Comparison of ENCODE assay signal across 7 mouse cellular contexts in the genomic region with DNA sequence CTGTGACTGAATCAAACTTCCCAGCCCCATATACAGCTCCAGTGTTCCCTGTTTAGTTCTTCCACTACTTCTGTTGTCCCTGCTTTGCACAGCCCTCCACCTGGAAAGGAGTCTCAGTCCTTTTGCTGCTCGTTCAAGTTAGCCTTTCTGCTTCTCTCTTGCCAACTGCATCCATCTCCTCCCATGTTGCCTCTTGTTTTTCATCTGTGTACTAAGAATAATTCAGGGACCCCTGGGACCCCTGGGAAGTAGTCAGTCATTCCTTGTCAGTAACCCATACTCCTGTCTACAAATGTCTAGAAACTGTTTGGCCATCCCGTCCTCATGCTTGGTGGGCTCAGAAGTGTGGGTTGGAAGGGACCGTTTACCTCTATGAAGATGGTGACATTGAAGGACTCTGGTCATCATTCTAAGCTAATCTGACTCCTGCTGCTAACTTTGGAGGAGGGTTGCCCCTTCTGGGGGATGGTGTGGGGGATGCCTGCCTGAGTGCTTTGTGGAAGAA. TPM values are rescaled to one million over a fixed set of nuclear protein-coding genes. Genes with fewer than 3 reads are reported as not detected.
DNase-seq lines count a peak whose midpoint lies in the region; ATAC-seq lines count a peak whose summit lies in the region.

No protein-coding gene starts in this region.

- H3K36me3 ChIP-seq in megakaryocyte, embryonic 14.5 days (replicated peaks; ENCODE audit: low read length), result peaks cover 38% of the 10 kb centered on the region
- H3K36me3 ChIP-seq in forebrain, embryonic 10.5 days (replicated peaks), result peaks cover 23% of the 10 kb centered on the region
- H3K36me3 ChIP-seq in limb, embryonic 11.5 days (ENCODE audit: control insufficient read depth, insufficient read depth, low read length), result no peaks in the 10 kb centered on the region
- no peaks in the 10 kb centered on the region for H3K36me3 ChIP-seq in stomach, embryonic 14.5 days (ENCODE audit: control insufficient read depth, insufficient read depth, low read length)

- H3K4me2 ChIP-seq in limb, embryonic 11.5 days (ENCODE audit: low read depth, severe bottlenecking), result peak overlapping the region; percentile 90
- peak overlapping the region; percentile 82 for H3K4me2 ChIP-seq in stomach, embryonic 14.5 days (replicated peaks; ENCODE audit: low read depth, low read length)

- H3K4me3 ChIP-seq in megakaryocyte, embryonic 14.5 days (replicated peaks), result peak overlapping the region; percentile 94
- peak overlapping the region; percentile 89 for H3K4me3 ChIP-seq in forebrain, embryonic 10.5 days
- peak overlapping the region; percentile 65 for H3K4me3 ChIP-seq in limb, embryonic 11.5 days (ENCODE audit: low read depth, low read length)
- H3K4me3 ChIP-seq in stomach, embryonic 14.5 days (ENCODE audit: low read depth, low read length), result peak overlapping the region; percentile 74

- 44% methylated on average over 3 of the region's 3 CpGs for WGBS in forebrain, embryonic 10.5 days
- WGBS in limb, embryonic 11.5 days, result 9% methylated on average over 3 of the region's 3 CpGs
- 16% methylated on average over 3 of the region's 3 CpGs for WGBS in stomach, embryonic 14.5 days

- no peak for ATAC-seq in megakaryocyte, adult 5-6 weeks (ENCODE audit: poor library complexity, severe bottlenecking)
- ATAC-seq in limb, embryonic 11.5 days (ENCODE audit: insufficient number of reproducible peaks, low FRiP score, low TSS enrichment, low read depth), result no peak
- ATAC-seq in stomach, embryonic 14.5 days (ENCODE audit: insufficient number of reproducible peaks, insufficient read depth, low FRiP score, low read depth), result no peak
- no peak for ATAC-seq in granulocyte monocyte progenitor cell, adult 5-6 weeks (replicated peaks; ENCODE audit: poor library complexity, severe bottlenecking)

- peak overlapping the region; percentile 97 for H3K27ac ChIP-seq in forebrain, embryonic 10.5 days
- H3K27ac ChIP-seq in limb, embryonic 11.5 days (replicated peaks; ENCODE audit: low read depth, low read length), result peak overlapping the region; percentile 81
- peak overlapping the region; percentile 82; the same call in 1 of the 2 replicates for H3K27ac ChIP-seq in stomach, embryonic 14.5 days (ENCODE audit: low read length)

- H3K4me1 ChIP-seq in megakaryocyte, embryonic 14.5 days, result peaks cover 80% of the 10 kb centered on the region
- peaks cover 34% of the 10 kb centered on the region for H3K4me1 ChIP-seq in forebrain, embryonic 10.5 days
- H3K4me1 ChIP-seq in limb, embryonic 11.5 days (ENCODE audit: control insufficient read depth, insufficient read depth, low read length), result peaks cover 18% of the 10 kb centered on the region
- H3K4me1 ChIP-seq in stomach, embryonic 14.5 days (ENCODE audit: control insufficient read depth, insufficient read depth, low read length), result peaks cover 3% of the 10 kb centered on the region; the same call in 1 of the 2 replicates

- H3K9ac ChIP-seq in limb, embryonic 11.5 days (ENCODE audit: low read length), result peak overlapping the region; percentile 93
- peak overlapping the region; percentile 90 for H3K9ac ChIP-seq in stomach, embryonic 14.5 days (replicated peaks; ENCODE audit: low read depth, low read length)

- peak; percentile 21 for DNase-seq in forebrain, embryonic 10.5 days (ENCODE audit: extremely low spot score, low spot score)
- DNase-seq in limb, embryonic 11.5 days (ENCODE audit: low spot score), result peak; percentile 35
- DNase-seq in adrenal gland, postnatal 36 days, result no peak

- no peaks in the 10 kb centered on the region for H3K9me3 ChIP-seq in megakaryocyte, embryonic 14.5 days
- H3K9me3 ChIP-seq in forebrain, embryonic 10.5 days, result no peaks in the 10 kb centered on the region
- H3K9me3 ChIP-seq in limb, embryonic 11.5 days (ENCODE audit: control insufficient read depth, low read length), result no peaks in the 10 kb centered on the region
- no peaks in the 10 kb centered on the region for H3K9me3 ChIP-seq in stomach, embryonic 14.5 days (ENCODE audit: control insufficient read depth, low read depth, low read length)

- H3K27me3 ChIP-seq in megakaryocyte, embryonic 14.5 days (replicated peaks), result no peaks in the 10 kb centered on the region
- no peaks in the 10 kb centered on the region for H3K27me3 ChIP-seq in forebrain, embryonic 10.5 days (ENCODE audit: poor library complexity, severe bottlenecking)
- H3K27me3 ChIP-seq in limb, embryonic 11.5 days (ENCODE audit: control insufficient read depth, insufficient read depth, low read length), result no peaks in the 10 kb centered on the region
- H3K27me3 ChIP-seq in stomach, embryonic 14.5 days (ENCODE audit: control insufficient read depth, insufficient read depth, low read length), result no peaks in the 10 kb centered on the region

RNA-seq across cellular contexts. Expression of gene St3gal2, which starts 1.1 kb away (rescaled TPM):
- 19.8 and 54.8 TPM in 2 replicates for polyA plus RNA-seq in megakaryocyte, embryonic 14.5 days (2012; ENCODE audit: insufficient read depth, low replicate concordance)
- total RNA-seq in megakaryocyte, adult 5-6 weeks (2015), result 23.1 and 25.0 TPM in 2 replicates
- total RNA-seq in megakaryocyte, adult 5-6 weeks (2017), result 15.2 and 17.0 TPM in 2 replicates
- polyA plus RNA-seq in forebrain, embryonic 10.5 days (2016; fragmentation: Nextera tagmentation; extraction: Ambion mirVana), result 24.4 and 24.5 TPM in 2 replicates
- 19.5 and 22.3 TPM in 2 replicates for polyA plus RNA-seq in limb, embryonic 11.5 days (2014; fragmentation: Nextera tagmentation; extraction: Ambion mirVana)
- polyA plus RNA-seq in stomach, embryonic 14.5 days (2014; fragmentation: Nextera tagmentation; extraction: Ambion mirVana), result 11.0 and 11.6 TPM in 2 replicates
- total RNA-seq in granulocyte monocyte progenitor cell, adult 5-6 weeks (2014; fragmentation: Nextera tagmentation), result 8.3 and 9.4 TPM in 2 replicates
- 3.3 and 4.3 TPM in 2 replicates for total RNA-seq in granulocyte monocyte progenitor cell, adult 5-6 weeks (2017)
- 10 to 100 TPM; 22.1 to 23.3 TPM for total RNA-seq in adrenal gland, postnatal 36 days (2021)

RNA-seq across cellular contexts. Expression of gene Fuk, which starts 18.5 kb away (rescaled TPM):
- polyA plus RNA-seq in megakaryocyte, embryonic 14.5 days (2012; ENCODE audit: insufficient read depth, low replicate concordance), result 1.6 and 3.3 TPM in 2 replicates
- total RNA-seq in megakaryocyte, adult 5-6 weeks (2015), result 1.5 and 3.4 TPM in 2 replicates
- total RNA-seq in megakaryocyte, adult 5-6 weeks (2017), result 3.7 TPM in 2 replicates
- 13.5 and 13.8 TPM in 2 replicates for polyA plus RNA-seq in forebrain, embryonic 10.5 days (2016; fragmentation: Nextera tagmentation; extraction: Ambion mirVana)
- polyA plus RNA-seq in limb, embryonic 11.5 days (2014; fragmentation: Nextera tagmentation; extraction: Ambion mirVana), result 10.2 and 10.7 TPM in 2 replicates
- 8.2 and 9.0 TPM in 2 replicates for polyA plus RNA-seq in stomach, embryonic 14.5 days (2014; fragmentation: Nextera tagmentation; extraction: Ambion mirVana)
- 3.9 and 4.4 TPM in 2 replicates for total RNA-seq in granulocyte monocyte progenitor cell, adult 5-6 weeks (2014; fragmentation: Nextera tagmentation)
- total RNA-seq in granulocyte monocyte progenitor cell, adult 5-6 weeks (2017), result 1.8 and 4.0 TPM in 2 replicates
- total RNA-seq in adrenal gland, postnatal 36 days (2021), result 1 to 10 TPM; 9.4 to 9.5 TPM

Comparison
In these comparisons a context has a peak if more than half of its experiments do, and no peak if none do; other contexts are left out.
1. DNase-seq: peak in forebrain, embryonic 10.5 days (single experiment) and limb, embryonic 11.5 days (single experiment); none in adrenal gland, postnatal 36 days (0 of 2).
2. Peak in every context shown above with its lines, with median percentiles within 50 percentile points of each other: H3K4me3 ChIP-seq and H3K27ac ChIP-seq.